Mouse (Mus musculus) intestine, embryonic 16.5 days (tissue): ENCODE measurements around the gene Gpatch2. TPM values are rescaled to one million over a fixed set of nuclear protein-coding genes. Genes with fewer than 3 reads are reported as not detected.

Experiments used
- ATAC-seq: fragments of 200-750 bp; cut with Nextera tagmentation; 2 replicates; pipeline ENCODE4 v1.8.0; 2017; ENCODE audit warnings: moderate TSS enrichment, moderate library complexity
- H3K27ac ChIP-seq: fragments of 300-500 bp; sonication (generic); 2 replicates; pipeline ENCODE4 v1.5.1; 2014; ENCODE audit warnings: mild to moderate bottlenecking, low read length
- H3K27me3 ChIP-seq: fragments of 300-500 bp; sonication (generic); replicated peaks from 2 replicates; pipeline ENCODE4 v1.6.1; 2014; ENCODE audit warnings: low read length, control low read depth, mixed read lengths; ENCODE audit not compliant: control insufficient read depth, insufficient read depth
- H3K36me3 ChIP-seq: fragments of 300-500 bp; sonication (generic); 2 replicates; pipeline ENCODE4 v1.6.1; 2014; ENCODE audit warnings: low read length, control low read depth; ENCODE audit not compliant: control insufficient read depth, insufficient read depth
- H3K4me1 ChIP-seq: fragments of 300-500 bp; sonication (generic); 2 replicates; pipeline ENCODE4 v1.6.1; 2014; ENCODE audit warnings: low read length, control low read depth, mixed read lengths; ENCODE audit not compliant: control insufficient read depth, insufficient read depth
- H3K4me2 ChIP-seq: fragments of 300-500 bp; sonication (generic); 2 replicates; pipeline ENCODE4 v1.6.1; 2014; ENCODE audit warnings: low read depth, low read length, control low read depth
- H3K4me3 ChIP-seq: fragments of 300-500 bp; sonication (generic); 2 replicates; pipeline ENCODE4 v1.5.1; 2014; ENCODE audit warnings: mild to moderate bottlenecking, low read length
- H3K9ac ChIP-seq: fragments of 300-500 bp; sonication (generic); 2 replicates; pipeline ENCODE4 v1.6.1; 2014; ENCODE audit warnings: low read depth, low read length
- H3K9me3 ChIP-seq: fragments of 300-500 bp; sonication (generic); 2 replicates; pipeline ENCODE4 v1.6.1; 2016; ENCODE audit warnings: low read length, control low read depth; ENCODE audit not compliant: control insufficient read depth
- WGBS: fragments of 180-500 bp; shearing (Covaris S2); extraction: QIAGEN DNeasy Blood & Tissue Kit; methylation state at CpG from one replicate; pipeline ENCODE4 v1.1.7; 2014; 5-methylcytosine and 5-hydroxymethylcytosine counted together
- polyA plus RNA-seq: library from polyadenylated mRNA; unstranded; fragments of >200 nt; fragmentation: Nextera tagmentation; extraction: Ambion mirVana; gene quantifications from 2 replicates; pipeline ENCODE4 v1.2.1, GENCODE M21; 2015

Gpatch2 gene
- polyA plus RNA-seq, 1 experiment from 2014 or later, result 16.5 TPM

DNA sequence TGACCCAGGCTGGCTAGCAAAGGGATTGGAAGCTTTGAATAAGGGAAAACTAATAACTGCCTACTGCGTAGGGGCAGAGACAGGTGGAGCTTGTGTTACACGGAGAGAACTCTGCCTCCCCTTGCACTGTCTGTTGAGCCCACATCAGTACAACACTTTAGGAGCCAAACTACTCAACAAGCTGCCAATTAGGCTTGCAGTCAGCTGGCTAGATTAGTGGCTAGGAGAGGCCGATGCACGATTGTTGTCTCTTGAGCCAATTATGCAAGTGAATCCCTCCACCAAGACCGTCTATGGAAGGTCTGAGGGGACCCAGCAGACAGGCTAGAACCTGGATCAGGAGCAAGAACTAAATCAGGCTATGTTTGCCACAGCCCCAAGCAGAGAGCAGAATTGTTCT, 129.8 kb downstream of the Gpatch2 start:
- H3K4me1 ChIP-seq, result no peaks in the 10 kb centered on the region
- 86% methylated on average over 5 of the region's 5 CpGs for WGBS

DNA sequence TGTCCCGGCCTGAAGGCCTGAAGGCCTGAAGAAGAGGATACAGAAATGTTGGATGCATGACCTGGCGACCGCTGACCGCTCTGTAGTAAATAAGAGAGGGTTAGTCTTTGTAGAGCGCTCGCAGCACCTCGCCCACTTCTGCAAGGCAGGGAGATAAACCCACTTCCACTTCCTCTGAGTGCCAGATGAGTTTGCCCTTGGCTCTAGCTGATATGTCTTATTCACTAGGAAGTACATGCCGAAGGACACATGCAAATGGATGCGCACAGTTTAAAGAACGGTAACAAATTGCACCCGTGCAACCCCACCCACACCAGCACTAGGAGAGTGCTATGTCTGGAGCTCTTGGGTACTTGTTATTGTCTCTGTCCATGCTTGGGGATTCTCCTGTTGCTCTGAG, 131.6 kb downstream of the Gpatch2 start:
- Histone ChIP-seq H3K9me3 (no peaks in the 10 kb centered on the region), H3K27ac (no peak overlapping the region), H3K9ac (no peak overlapping the region), H3K4me2 (no peak overlapping the region), H3K4me3 (no peak overlapping the region), H3K4me1 (no peaks in the 10 kb centered on the region), H3K36me3 (peaks cover 12% of the 10 kb centered on the region; the same call in 1 of the 2 replicates), H3K27me3 (no peaks in the 10 kb centered on the region)
- no peak for ATAC-seq
- WGBS, result 94% methylated on average over 11 of the region's 11 CpGs

More for the DNA sequence above, 129.8 kb downstream of the Gpatch2 start:
- Histone ChIP-seq H3K4me2 (no peak overlapping the region), H3K27ac (no peak overlapping the region), H3K27me3 (no peaks in the 10 kb centered on the region), H3K36me3 (peaks cover 14% of the 10 kb centered on the region; the same call in 1 of the 2 replicates), H3K9ac (no peak overlapping the region), H3K4me3 (no peak overlapping the region), H3K9me3 (no peaks in the 10 kb centered on the region)
- ATAC-seq, result no peak

DNA sequence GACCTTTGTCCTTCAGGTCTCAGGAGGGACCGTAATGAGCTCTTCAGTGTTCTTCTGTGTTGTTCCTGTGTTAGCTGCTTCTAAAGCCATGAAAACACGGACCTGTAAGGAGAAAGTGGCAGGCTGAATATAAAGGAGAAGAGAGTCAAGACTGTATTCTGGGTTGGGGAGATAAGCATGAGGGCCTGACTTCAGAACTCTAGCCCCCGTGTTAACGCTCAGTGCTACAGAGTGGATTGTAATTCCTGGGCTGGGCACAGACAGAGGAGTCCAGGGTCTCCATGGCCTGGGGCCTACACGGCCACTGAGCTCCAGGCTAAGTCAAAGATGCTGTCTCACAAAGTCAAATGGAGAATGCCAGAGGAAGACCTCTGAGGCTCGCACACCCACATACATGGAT, 132.3 kb downstream of the Gpatch2 start:
- no peaks in the 10 kb centered on the region for H3K27me3 ChIP-seq
- H3K9ac ChIP-seq, result no peak overlapping the region
- WGBS, result 93% methylated on average over 6 of the region's 6 CpGs
- peaks cover 12% of the 10 kb centered on the region; the same call in 1 of the 2 replicates for H3K36me3 ChIP-seq
- H3K4me1 ChIP-seq, result no peaks in the 10 kb centered on the region
- H3K27ac ChIP-seq, result no peak overlapping the region
- H3K4me2 ChIP-seq, result no peak overlapping the region
- no peaks in the 10 kb centered on the region for H3K9me3 ChIP-seq
- ATAC-seq, result no peak
- H3K4me3 ChIP-seq, result no peak overlapping the region

DNA sequence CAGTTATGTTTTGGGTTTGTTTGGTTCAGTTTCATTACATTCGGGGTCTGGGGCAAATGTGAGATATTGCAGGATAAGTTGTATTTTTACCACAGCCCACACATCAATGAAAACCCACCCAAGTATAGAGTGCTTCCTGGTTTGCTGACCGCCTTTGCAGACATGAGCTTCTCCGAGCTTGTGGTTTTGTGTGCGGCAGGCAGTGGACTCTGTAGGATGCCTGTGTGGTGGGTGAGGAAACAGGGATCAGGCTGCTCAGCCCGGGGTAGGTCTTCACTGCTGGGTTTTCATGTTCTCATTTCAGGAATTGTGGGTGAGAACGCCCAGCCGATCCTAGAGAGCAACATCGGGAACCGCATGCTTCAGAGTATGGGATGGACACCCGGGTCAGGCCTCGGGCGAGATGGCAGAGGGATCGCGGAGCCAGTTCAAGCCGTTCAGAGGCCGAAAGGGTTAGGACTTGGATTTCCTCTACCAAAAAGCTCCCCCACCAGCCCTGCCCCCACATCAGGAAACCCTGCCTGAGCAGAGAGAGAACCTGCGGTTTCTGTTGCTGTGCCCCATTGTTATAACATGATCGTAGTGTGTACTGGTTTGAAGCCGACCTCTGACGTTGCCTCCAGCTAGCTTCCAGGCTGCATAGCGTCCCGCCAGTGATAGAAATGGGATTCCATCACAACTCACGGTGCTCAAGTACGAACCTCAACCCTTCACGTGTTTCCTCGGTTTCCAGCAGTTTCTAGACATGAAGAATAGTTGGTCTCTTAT, 132.9 kb downstream of the Gpatch2 start:
- H3K9me3 ChIP-seq, result no peaks in the 10 kb centered on the region
- H3K27ac ChIP-seq, result no peak overlapping the region
- no peak overlapping the region for H3K4me3 ChIP-seq
- H3K36me3 ChIP-seq, result peaks cover 12% of the 10 kb centered on the region; the same call in 1 of the 2 replicates
- H3K4me1 ChIP-seq, result no peaks in the 10 kb centered on the region
- no peak overlapping the region for H3K4me2 ChIP-seq
- no peak for ATAC-seq
- H3K9ac ChIP-seq, result no peak overlapping the region
- WGBS, result 91% methylated on average over 26 of the region's 26 CpGs
- no peaks in the 10 kb centered on the region for H3K27me3 ChIP-seq

DNA sequence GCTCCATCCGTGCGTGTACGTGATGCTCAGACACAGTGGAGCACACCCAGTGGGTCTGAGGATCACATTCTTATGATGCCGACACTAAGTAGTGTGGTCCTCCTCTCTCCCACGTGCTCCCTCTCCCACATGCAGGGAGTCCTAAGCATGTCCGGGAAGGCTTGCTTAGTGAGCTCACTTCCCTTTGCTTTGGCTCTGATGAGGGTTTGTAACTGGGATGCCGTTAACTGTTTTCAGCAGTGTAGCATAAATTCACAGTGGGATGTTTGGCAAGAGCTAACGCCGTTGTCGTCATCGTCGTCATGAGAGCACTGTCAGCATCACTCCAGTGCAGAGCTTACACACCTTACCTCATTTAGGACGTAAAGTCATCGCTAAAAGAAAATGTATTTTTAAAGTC, 133.6 kb downstream of the Gpatch2 start:
- H3K9me3 ChIP-seq, result no peaks in the 10 kb centered on the region
- peaks cover 12% of the 10 kb centered on the region; the same call in 1 of the 2 replicates for H3K36me3 ChIP-seq
- no peak for ATAC-seq
- no peak overlapping the region for H3K4me3 ChIP-seq
- 89% methylated on average over 14 of the region's 14 CpGs for WGBS
- no peak overlapping the region for H3K9ac ChIP-seq
- H3K4me1 ChIP-seq, result no peaks in the 10 kb centered on the region
- H3K27ac ChIP-seq, result no peak overlapping the region
- H3K4me2 ChIP-seq, result no peak overlapping the region
- H3K27me3 ChIP-seq, result no peaks in the 10 kb centered on the region

DNA sequence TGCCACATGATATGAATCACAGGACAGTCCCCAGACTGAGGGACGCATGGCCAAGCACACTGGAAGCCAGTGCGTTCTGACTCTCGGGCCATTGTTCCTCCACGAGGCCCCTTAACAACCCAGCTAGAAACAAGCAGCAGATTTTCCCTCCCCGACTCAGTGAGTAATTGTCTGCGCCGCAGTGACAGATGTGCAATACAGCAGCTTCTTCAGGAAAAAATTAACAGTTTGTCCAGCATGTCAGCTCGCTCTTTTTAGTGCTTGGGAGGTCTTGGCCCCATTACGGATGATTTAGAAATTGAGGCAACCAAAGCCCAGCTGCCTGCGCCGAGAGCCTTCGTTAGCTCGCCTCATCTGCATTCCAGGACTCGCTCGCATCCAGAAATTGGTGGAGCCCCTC, 140.9 kb downstream of the Gpatch2 start:
- no peak overlapping the region for H3K4me3 ChIP-seq
- ATAC-seq, result no peak
- H3K27ac ChIP-seq, result no peak overlapping the region
- no peaks in the 10 kb centered on the region for H3K36me3 ChIP-seq
- H3K9me3 ChIP-seq, result no peaks in the 10 kb centered on the region
- H3K4me1 ChIP-seq, result no peaks in the 10 kb centered on the region
- no peaks in the 10 kb centered on the region for H3K27me3 ChIP-seq
- H3K9ac ChIP-seq, result no peak overlapping the region
- 62% methylated on average over 15 of the region's 15 CpGs for WGBS
- H3K4me2 ChIP-seq, result no peak overlapping the region

DNA sequence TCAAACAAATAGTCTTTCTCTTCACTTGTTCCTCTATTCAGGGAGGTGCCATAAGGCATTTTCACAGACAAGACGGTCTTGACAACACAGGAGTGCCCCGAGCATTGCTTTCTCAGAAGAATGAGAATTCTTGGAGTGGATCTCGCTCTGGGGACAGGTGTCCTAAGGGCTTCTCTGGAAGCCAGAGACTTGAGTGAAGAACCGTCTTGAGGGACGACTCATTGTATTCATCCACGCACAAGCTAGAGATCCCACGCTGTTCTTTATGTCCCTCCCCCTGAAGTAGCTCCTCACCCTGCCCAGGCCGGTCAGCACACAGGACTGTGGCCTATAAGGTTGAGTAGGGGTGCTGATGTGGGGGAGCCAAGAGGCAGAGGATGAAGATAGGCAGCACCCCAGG, 141.6 kb downstream of the Gpatch2 start:
- Histone ChIP-seq H3K9me3 (no peaks in the 10 kb centered on the region), H3K4me3 (no peak overlapping the region), H3K4me1 (no peaks in the 10 kb centered on the region), H3K36me3 (no peaks in the 10 kb centered on the region), H3K9ac (no peak overlapping the region), H3K4me2 (no peak overlapping the region), H3K27ac (no peak overlapping the region), H3K27me3 (no peaks in the 10 kb centered on the region)
- ATAC-seq, result no peak
- WGBS, result 93% methylated on average over 8 of the region's 8 CpGs

DNA sequence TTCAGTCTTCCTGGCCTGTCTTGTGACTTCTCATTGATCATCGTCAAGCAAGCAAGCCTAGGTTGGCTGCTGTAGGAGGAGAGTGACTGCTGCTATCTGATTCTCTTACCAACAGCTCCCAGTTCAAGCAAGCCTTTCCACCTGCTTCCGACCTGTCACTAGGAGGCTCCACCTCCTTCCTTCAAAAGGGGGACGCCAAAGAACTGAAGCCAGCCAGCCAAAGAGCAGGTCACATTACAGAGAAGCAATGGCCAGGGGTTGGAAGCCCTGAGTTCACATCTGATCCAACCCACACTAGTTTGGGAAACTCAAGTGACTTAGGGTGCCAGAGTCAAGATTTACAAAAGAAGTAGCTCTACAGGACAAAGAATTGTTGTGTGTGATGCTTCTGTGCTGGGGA, 144.9 kb downstream of the Gpatch2 start:
- H3K27ac ChIP-seq, result no peak overlapping the region
- 46% methylated on average over 3 of the region's 3 CpGs for WGBS
- no peak for ATAC-seq

DNA sequence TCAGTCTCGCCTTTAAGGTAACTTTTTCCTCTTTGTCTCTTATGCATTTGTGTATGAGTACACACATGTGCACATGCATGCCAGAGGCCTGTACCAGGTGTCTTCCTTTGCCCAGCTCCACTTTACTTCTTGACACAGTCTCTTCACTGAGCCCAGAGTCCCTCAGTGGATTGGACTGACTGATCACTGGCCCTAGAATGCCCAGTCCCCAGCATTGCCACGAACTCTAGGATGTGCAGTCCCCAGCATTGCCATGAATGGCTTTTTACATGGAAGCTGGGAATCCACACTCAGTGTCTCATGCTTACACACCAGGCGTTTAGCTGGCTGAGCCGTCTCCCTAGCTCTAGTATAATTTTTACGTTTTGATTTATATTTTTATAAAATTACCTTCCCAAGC, 147.2 kb downstream of the Gpatch2 start:
- no peak for ATAC-seq
- Histone ChIP-seq H3K4me3 (no peak overlapping the region), H3K36me3 (no peaks in the 10 kb centered on the region), H3K4me1 (no peaks in the 10 kb centered on the region), H3K9ac (no peak overlapping the region), H3K9me3 (no peaks in the 10 kb centered on the region), H3K4me2 (no peak overlapping the region), H3K27me3 (no peaks in the 10 kb centered on the region), H3K27ac (no peak overlapping the region)
- 90% methylated on average over 5 of the region's 5 CpGs for WGBS

More for the DNA sequence above, 144.9 kb downstream of the Gpatch2 start:
- Histone ChIP-seq H3K9ac (no peak overlapping the region), H3K4me2 (no peak overlapping the region), H3K9me3 (no peaks in the 10 kb centered on the region), H3K27me3 (no peaks in the 10 kb centered on the region), H3K4me3 (no peak overlapping the region), H3K36me3 (no peaks in the 10 kb centered on the region), H3K4me1 (no peaks in the 10 kb centered on the region)

DNA sequence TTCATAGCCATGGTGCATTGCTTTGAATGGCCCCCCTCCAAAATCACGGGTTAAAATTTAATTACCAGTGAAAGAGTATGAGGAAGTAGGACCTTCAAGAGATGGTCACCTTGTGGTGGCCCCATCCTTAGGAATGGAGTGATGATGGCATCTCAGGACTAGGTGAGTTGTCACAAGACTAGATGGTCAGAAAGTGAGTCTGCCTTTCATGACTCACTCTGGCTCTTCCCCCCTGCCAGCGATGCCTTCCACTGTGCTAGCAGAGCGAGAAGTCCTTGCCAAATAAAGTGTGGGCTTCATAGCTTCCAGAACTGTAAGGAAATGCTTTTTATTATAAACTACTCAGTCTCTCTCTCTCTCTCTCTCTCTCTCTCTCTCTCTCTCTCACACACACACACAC, 150.1 kb downstream of the Gpatch2 start:
- Histone ChIP-seq H3K4me3 (no peak overlapping the region), H3K4me1 (no peaks in the 10 kb centered on the region), H3K36me3 (no peaks in the 10 kb centered on the region), H3K9ac (no peak overlapping the region), H3K27me3 (no peaks in the 10 kb centered on the region), H3K9me3 (no peaks in the 10 kb centered on the region), H3K27ac (no peak overlapping the region), H3K4me2 (no peak overlapping the region)
- no peak for ATAC-seq
- 81% methylated on average over 3 of the region's 3 CpGs for WGBS
